Mouse (Mus musculus) forebrain, embryonic 15.5 days (tissue): ENCODE measurements around the gene Zfp988. TPM values are rescaled to one million over a fixed set of nuclear protein-coding genes. Genes with fewer than 3 reads are reported as not detected.
"Not testable (repeated sequence)": the region's sequence is repeated elsewhere in the genome, so short reads cannot be mapped to it uniquely, and the experiment has no call there.

Source experiments
- ATAC-seq: fragments of 200-750 bp; cut with Nextera tagmentation; replicated peaks from 2 replicates; pipeline ENCODE4 v1.8.0; 2017; ENCODE audit warnings: mild to moderate bottlenecking, moderate TSS enrichment, moderate library complexity
- H3K27ac ChIP-seq: fragments of 300-500 bp; sonication (generic); replicated peaks from 2 replicates; pipeline ENCODE4 v1.5.1; 2015; ENCODE audit warnings: mild to moderate bottlenecking, inconsistent platforms
- H3K27me3 ChIP-seq: fragments of 300-500 bp; sonication (generic); 2 replicates; pipeline ENCODE4 v1.6.1; 2015; ENCODE audit warnings: inconsistent platforms
- H3K36me3 ChIP-seq: fragments of 300-500 bp; sonication (generic); 2 replicates; pipeline ENCODE4 v1.6.1; 2015; ENCODE audit warnings: mild to moderate bottlenecking, inconsistent platforms
- H3K4me1 ChIP-seq: fragments of 300-500 bp; sonication (generic); 2 replicates; pipeline ENCODE4 v1.6.1; 2015; ENCODE audit warnings: inconsistent platforms
- H3K4me2 ChIP-seq: fragments of 300-500 bp; sonication (generic); replicated peaks from 2 replicates; pipeline ENCODE4 v1.6.1; 2015; ENCODE audit warnings: mild to moderate bottlenecking, inconsistent platforms
- H3K4me3 ChIP-seq: fragments of 300-500 bp; sonication (generic); 2 replicates; pipeline ENCODE4 v1.5.1; 2015; ENCODE audit warnings: mild to moderate bottlenecking, inconsistent platforms
- H3K9ac ChIP-seq: fragments of 300-500 bp; sonication (generic); replicated peaks from 2 replicates; pipeline ENCODE4 v1.6.1; 2015; ENCODE audit warnings: mild to moderate bottlenecking, inconsistent platforms
- H3K9me3 ChIP-seq: fragments of 300-500 bp; sonication (generic); 2 replicates; pipeline ENCODE4 v1.6.1; 2016; ENCODE audit warnings: inconsistent platforms
- WGBS: fragments of 180-500 bp; shearing (Covaris S2); methylation state at CpG from one replicate; pipeline ENCODE4 v1.1.7; 2015; ENCODE audit warnings: mixed read lengths; 5-methylcytosine and 5-hydroxymethylcytosine counted together
- polyA plus RNA-seq: library from polyadenylated mRNA; unstranded; fragments of >200 nt; fragmentation: Nextera tagmentation; extraction: Ambion mirVana; gene quantifications from 2 replicates; pipeline ENCODE4 v1.2.1, GENCODE M21; 2015

Zfp988 gene
- polyA plus RNA-seq, 1 experiment from 2014 or later: not detected

GRCm38 (mm10) chr4:147347300-147347699, 41.8 kb downstream of the Zfp988 start:
- H3K36me3 ChIP-seq, H3K4me3 ChIP-seq, ATAC-seq, H3K4me1 ChIP-seq, H3K27me3 ChIP-seq, H3K27ac ChIP-seq, H3K9ac ChIP-seq, H3K4me2 ChIP-seq: not testable (repeated sequence)
- 74% methylated on average over 4 of the region's 4 CpGs for WGBS
- H3K9me3 ChIP-seq: peaks cover 63% of the 10 kb centered on the region

GRCm38 (mm10) chr4:147347880-147348279, 42.4 kb downstream of the Zfp988 start:
- not testable (repeated sequence) for H3K4me1 ChIP-seq, H3K4me2 ChIP-seq, H3K36me3 ChIP-seq, H3K9ac ChIP-seq, H3K27me3 ChIP-seq, ATAC-seq, H3K27ac ChIP-seq, H3K4me3 ChIP-seq
- peaks cover 58% of the 10 kb centered on the region for H3K9me3 ChIP-seq
- 86% methylated on average over 2 of the region's 3 CpGs for WGBS

- H3K36me3 ChIP-seq, H3K4me1 ChIP-seq, H3K9ac ChIP-seq, H3K4me2 ChIP-seq, H3K4me3 ChIP-seq, ATAC-seq, H3K27me3 ChIP-seq, H3K27ac ChIP-seq: not testable (repeated sequence)
- H3K9me3 ChIP-seq: peaks cover 53% of the 10 kb centered on the region
- WGBS: 81% methylated on average over 2 of the region's 2 CpGs
These were observed 42.9 kb downstream of the Zfp988 start for GRCm38 (mm10) chr4:147348401-147348800.

- not testable (repeated sequence) for H3K4me1 ChIP-seq, H3K4me2 ChIP-seq, ATAC-seq, H3K9ac ChIP-seq, H3K36me3 ChIP-seq, H3K27ac ChIP-seq, H3K4me3 ChIP-seq, H3K27me3 ChIP-seq
- 92% methylated on average over 18 of the region's 19 CpGs for WGBS
- peaks cover 48% of the 10 kb centered on the region for H3K9me3 ChIP-seq
These were observed 43.6 kb downstream of the Zfp988 start for GRCm38 (mm10) chr4:147348906-147349686.

GRCm38 (mm10) chr4:147349687-147350415, 44.4 kb downstream of the Zfp988 start:
- H3K27me3 ChIP-seq, H3K4me3 ChIP-seq, ATAC-seq, H3K4me2 ChIP-seq, H3K9ac ChIP-seq, H3K4me1 ChIP-seq, H3K36me3 ChIP-seq, H3K27ac ChIP-seq: not testable (repeated sequence)
- WGBS: 83% methylated on average over 9 of the region's 9 CpGs
- H3K9me3 ChIP-seq: peaks cover 48% of the 10 kb centered on the region

GRCm38 (mm10) chr4:147350541-147350940, 45.1 kb downstream of the Zfp988 start:
- H3K27me3 ChIP-seq, H3K4me3 ChIP-seq, H3K4me1 ChIP-seq, ATAC-seq, H3K4me2 ChIP-seq, H3K9ac ChIP-seq, H3K36me3 ChIP-seq, H3K27ac ChIP-seq: not testable (repeated sequence)
- H3K9me3 ChIP-seq: peaks cover 44% of the 10 kb centered on the region
- 87% methylated on average over 2 of the region's 2 CpGs for WGBS

- not testable (repeated sequence) for H3K4me1 ChIP-seq, H3K36me3 ChIP-seq, H3K4me3 ChIP-seq, H3K27me3 ChIP-seq, H3K27ac ChIP-seq, ATAC-seq, H3K9ac ChIP-seq, H3K4me2 ChIP-seq
- 86% methylated on average over 12 of the region's 13 CpGs for WGBS
- H3K9me3 ChIP-seq: peaks cover 42% of the 10 kb centered on the region
These were observed 46.0 kb downstream of the Zfp988 start for GRCm38 (mm10) chr4:147351376-147351980.

GRCm38 (mm10) chr4:147353626-147354025, 48.2 kb downstream of the Zfp988 start:
- H3K9ac ChIP-seq, H3K27me3 ChIP-seq, ATAC-seq, H3K4me1 ChIP-seq, H3K4me3 ChIP-seq, H3K27ac ChIP-seq, H3K36me3 ChIP-seq, H3K4me2 ChIP-seq: not testable (repeated sequence)
- WGBS: 79% methylated on average over 4 of the region's 4 CpGs
- H3K9me3 ChIP-seq: peaks cover 26% of the 10 kb centered on the region

- WGBS: no CpG with 5 or more reads among the region's 3 CpGs
- not testable (repeated sequence) for ATAC-seq, H3K9ac ChIP-seq
These were observed 50.6 kb downstream of the Zfp988 start for GRCm38 (mm10) chr4:147356042-147356441.

GRCm38 (mm10) chr4:147357195-147357594, 51.7 kb downstream of the Zfp988 start:
- not testable (repeated sequence) for H3K9me3 ChIP-seq, H3K36me3 ChIP-seq, H3K4me2 ChIP-seq, ATAC-seq, H3K27me3 ChIP-seq, H3K4me3 ChIP-seq, H3K9ac ChIP-seq, H3K4me1 ChIP-seq, H3K27ac ChIP-seq
- no CpG with 5 or more reads among the region's 2 CpGs for WGBS

More at GRCm38 (mm10) chr4:147356042-147356441, 50.6 kb downstream of the Zfp988 start:
- not testable (repeated sequence) for H3K27me3 ChIP-seq, H3K9me3 ChIP-seq, H3K4me1 ChIP-seq, H3K4me2 ChIP-seq, H3K36me3 ChIP-seq, H3K27ac ChIP-seq, H3K4me3 ChIP-seq

- H3K4me2 ChIP-seq, ATAC-seq, H3K36me3 ChIP-seq, H3K9ac ChIP-seq, H3K4me3 ChIP-seq, H3K27me3 ChIP-seq, H3K27ac ChIP-seq, H3K4me1 ChIP-seq, H3K9me3 ChIP-seq: not testable (repeated sequence)
- WGBS: no CpG with 5 or more reads among the region's 6 CpGs
These were observed 55.5 kb downstream of the Zfp988 start, which contains the start of gene Zfp978 for GRCm38 (mm10) chr4:147361003-147361402. Gene Zfp978, plus strand, starts transcription at chr4:147361303.

GRCm38 (mm10) chr4:147361872-147362271, 56.4 kb downstream of the Zfp988 start:
- not testable (repeated sequence) for H3K27ac ChIP-seq

More at GRCm38 (mm10) chr4:147361872-147362271, 56.4 kb downstream of the Zfp988 start:
- H3K4me1 ChIP-seq, H3K9ac ChIP-seq, H3K9me3 ChIP-seq, ATAC-seq, H3K36me3 ChIP-seq, H3K4me2 ChIP-seq, H3K4me3 ChIP-seq, H3K27me3 ChIP-seq: not testable (repeated sequence)
- WGBS: no CpG with 5 or more reads among the region's 1 CpGs
